In the genomic region with DNA sequence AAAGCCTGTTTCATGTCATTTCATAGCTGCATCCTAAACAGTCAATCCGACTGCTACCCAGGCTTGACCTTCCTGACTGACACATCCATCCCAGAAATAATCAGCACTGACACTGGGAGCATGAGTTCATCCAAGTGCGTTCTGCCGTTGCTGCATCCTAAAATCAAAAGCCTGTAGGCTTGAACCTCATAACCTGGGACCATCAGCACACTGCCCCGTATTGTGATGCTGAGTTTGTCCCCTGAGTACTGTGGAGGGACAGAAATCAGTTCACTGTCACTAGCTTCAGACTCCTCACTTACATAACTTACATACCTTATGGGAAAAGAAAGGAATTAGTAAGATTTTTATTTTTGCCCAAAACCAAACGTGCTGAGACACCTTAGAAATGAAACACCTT, we compare ENCODE assay signal across 15 mouse cellular contexts.
"Had no signal": no experiment of that assay in that cellular context is flagged by ENCODE, and none has a peak within 500 bp of the region (broad histone marks: within the 10 kb centered on the region; RNA-seq: fewer than 3 reads in every experiment).

No protein-coding gene starts in this region.

- DNase-seq: kidney, adult 2 months; kidney, postnatal 14 days; left cerebral cortex, postnatal 4 days; lung, postnatal 10 days; lung, postnatal 4 days; right cerebral cortex, postnatal 14 days; thymus, postnatal 4 days had no signal

- H3K36me3 ChIP-seq: kidney, embryonic 15.5 days; limb, embryonic 13.5 days; liver, embryonic 15.5 days; midbrain, embryonic 10.5 days; neural tube, embryonic 13.5 days had no signal

- H3K9me3 ChIP-seq: kidney, embryonic 15.5 days; limb, embryonic 13.5 days; liver, embryonic 15.5 days; midbrain, embryonic 10.5 days; neural tube, embryonic 13.5 days had no signal

- H3K27ac ChIP-seq: kidney, embryonic 15.5 days; limb, embryonic 13.5 days; liver, embryonic 15.5 days; neural tube, embryonic 13.5 days had no signal

- ATAC-seq: midbrain, embryonic 16.5 days had no signal

- H3K27me3 ChIP-seq: kidney, embryonic 15.5 days; neural tube, embryonic 13.5 days had no signal

- H3K4me2 ChIP-seq: kidney, embryonic 15.5 days; limb, embryonic 13.5 days; liver, embryonic 11.5 days; liver, embryonic 15.5 days; lung, embryonic 14.5 days; neural tube, embryonic 13.5 days had no signal

- H3K4me3 ChIP-seq: kidney, embryonic 15.5 days; limb, embryonic 13.5 days; liver, embryonic 15.5 days; midbrain, embryonic 10.5 days; neural tube, embryonic 13.5 days had no signal

- H3K4me1 ChIP-seq: liver, embryonic 15.5 days had no signal

- H3K9ac ChIP-seq: kidney, embryonic 15.5 days; limb, embryonic 13.5 days; liver, embryonic 15.5 days; lung, embryonic 14.5 days; neural tube, embryonic 13.5 days had no signal
